Mouse (Mus musculus) forebrain, postnatal 0 days (tissue): ENCODE measurements around the gene Morn4. TPM values are rescaled to one million over a fixed set of nuclear protein-coding genes. Genes with fewer than 3 reads are reported as not detected.

Experiments used
- ATAC-seq: fragments of 200-750 bp; cut with Nextera tagmentation; 2 replicates; pipeline ENCODE4 v1.8.0; 2017; ENCODE audit warnings: mild to moderate bottlenecking, moderate library complexity
- DNase-seq: peaks from one replicate; pipeline ENCODE4 v3.0.0-alpha.2; 2015
- H3K27ac ChIP-seq: fragments of 300-500 bp; sonication (generic); 2 replicates; pipeline ENCODE4 v1.5.1; 2014; ENCODE audit warnings: low read depth, mild to moderate bottlenecking, antibody characterized with exemption, low read length, moderate library complexity, mixed read lengths
- H3K27me3 ChIP-seq: fragments of 300-500 bp; sonication (generic); 2 replicates; pipeline ENCODE4 v1.6.1; 2014; ENCODE audit warnings: mild to moderate bottlenecking, low read length, mixed read lengths; ENCODE audit not compliant: insufficient read depth
- H3K36me3 ChIP-seq: fragments of 300-500 bp; sonication (generic); 2 replicates; pipeline ENCODE4 v1.6.1; 2014; ENCODE audit warnings: mild to moderate bottlenecking, moderate library complexity; ENCODE audit not compliant: insufficient read depth
- H3K4me1 ChIP-seq: fragments of 300-500 bp; sonication (generic); 2 replicates; pipeline ENCODE4 v1.6.1; 2014; ENCODE audit warnings: antibody characterized with exemption; ENCODE audit not compliant: insufficient read depth
- H3K4me2 ChIP-seq: fragments of 300-500 bp; sonication (generic); 2 replicates; pipeline ENCODE4 v1.6.1; 2014; ENCODE audit warnings: low read depth, mild to moderate bottlenecking, moderate library complexity
- H3K4me3 ChIP-seq: fragments of 300-500 bp; sonication (generic); 2 replicates; pipeline ENCODE4 v1.5.1; 2014; ENCODE audit warnings: low read depth, low read length, mixed read lengths
- H3K9ac ChIP-seq: fragments of 300-500 bp; sonication (generic); 2 replicates; pipeline ENCODE4 v1.6.1; 2014; ENCODE audit warnings: mild to moderate bottlenecking
- H3K9me3 ChIP-seq: fragments of 300-500 bp; sonication (generic); 2 replicates; pipeline ENCODE4 v1.6.1; 2016; ENCODE audit warnings: low read length
- CTCF ChIP-seq: sonication (generic); IDR thresholded peaks from 2 replicates; pipeline ENCODE4 v1.5.1; 2016; ENCODE audit warnings: antibody characterized with exemption, control low read depth, low read depth
- WGBS: fragments of 180-500 bp; shearing (Covaris S2); extraction: QIAGEN DNeasy Blood & Tissue Kit; methylation state at CpG from one replicate; pipeline ENCODE4 v1.1.7; 2014; 5-methylcytosine and 5-hydroxymethylcytosine counted together
- polyA plus RNA-seq: library from polyadenylated mRNA; unstranded; fragments of >200 nt; fragmentation: Nextera tagmentation; extraction: Ambion mirVana; gene quantifications from 2 replicates; pipeline ENCODE4 v1.2.1, GENCODE M21; 2015
- total RNA-seq: library from RNA; depleted of rRNA; stranded (reverse); fragments of >200 nt; gene quantifications from 2 replicates; pipeline ENCODE4 v1.2.3, GENCODE M21; 2014; rRNA removed

Morn4 gene
- total RNA-seq (55.9 and 57.0 TPM in 2 replicates), polyA plus RNA-seq (150 and 167 TPM in 2 replicates)

DNA sequence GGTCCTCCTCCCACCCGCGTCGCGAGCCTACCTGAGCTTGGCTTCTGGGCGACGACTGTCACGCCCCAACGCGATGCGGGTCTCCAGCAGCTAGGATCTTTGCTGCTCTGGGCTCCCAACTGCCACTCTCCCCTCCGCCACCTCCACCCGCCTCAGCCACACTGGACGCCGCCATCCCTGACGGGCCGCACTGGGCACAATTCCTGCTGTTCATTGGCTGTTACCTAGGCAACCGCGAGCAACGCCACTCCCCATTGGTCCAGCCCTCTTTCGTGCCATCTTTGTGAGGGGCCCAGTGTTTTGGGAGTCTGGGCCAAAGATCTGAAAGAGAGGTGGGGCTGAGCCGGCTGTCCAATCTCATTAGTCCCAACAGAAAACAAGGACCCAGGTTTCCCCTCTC, at the start of gene Morn4:
Morn4 (minus strand) TSS at position 192 of the 400 bp plus-strand sequence.
- Histone ChIP-seq H3K36me3 (no peaks in the 10 kb centered on the region), H3K27ac (peak within 1 kb of the TSS; percentile 70), H3K9me3 (no peaks in the 10 kb centered on the region), H3K4me3 (peak within 1 kb of the TSS; percentile 77), H3K4me2 (peak within 1 kb of the TSS; percentile 81), H3K9ac (peak within 1 kb of the TSS; percentile 86), H3K4me1 (peaks cover 16% of the 10 kb centered on the region; the same call in 1 of the 2 replicates), H3K27me3 (no peaks in the 10 kb centered on the region)
- DNase-seq = peak; percentile 96
- under 1% methylated on average over 21 of the region's 21 CpGs for WGBS
- ATAC-seq = peak; percentile 80
- no peak for TF ChIP-seq CTCF

DNA sequence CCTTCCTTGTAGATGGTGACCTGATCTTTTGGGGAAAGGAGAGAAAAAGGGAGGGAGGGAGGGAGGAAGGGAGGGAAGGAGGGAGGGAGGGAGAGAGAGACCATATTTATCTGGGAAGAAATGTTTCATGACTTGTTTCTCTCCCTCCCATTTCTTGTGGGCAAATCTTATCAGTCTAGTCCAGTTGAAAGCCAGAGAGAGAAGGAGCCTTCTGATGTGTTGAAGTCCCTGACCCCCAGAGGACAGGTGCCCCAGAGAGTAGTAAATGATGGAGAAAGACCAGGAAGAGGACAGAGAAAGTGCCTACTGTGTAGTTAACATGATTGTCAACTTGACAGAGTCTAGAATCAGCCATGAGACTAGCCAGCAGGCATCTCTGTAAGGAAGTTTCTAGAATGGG, 48.9 kb upstream of the Morn4 start:
- H3K4me1 ChIP-seq = no peaks in the 10 kb centered on the region
- ATAC-seq (no peak), DNase-seq (no peak)
- no peak overlapping the region for H3K4me3 ChIP-seq
- no peak overlapping the region for H3K27ac ChIP-seq
- no peaks in the 10 kb centered on the region for H3K9me3 ChIP-seq
- no peak overlapping the region for H3K9ac ChIP-seq
- no peaks in the 10 kb centered on the region for H3K27me3 ChIP-seq
- no peak overlapping the region for H3K4me2 ChIP-seq
- TF ChIP-seq CTCF = no peak
- no peaks in the 10 kb centered on the region for H3K36me3 ChIP-seq

DNA sequence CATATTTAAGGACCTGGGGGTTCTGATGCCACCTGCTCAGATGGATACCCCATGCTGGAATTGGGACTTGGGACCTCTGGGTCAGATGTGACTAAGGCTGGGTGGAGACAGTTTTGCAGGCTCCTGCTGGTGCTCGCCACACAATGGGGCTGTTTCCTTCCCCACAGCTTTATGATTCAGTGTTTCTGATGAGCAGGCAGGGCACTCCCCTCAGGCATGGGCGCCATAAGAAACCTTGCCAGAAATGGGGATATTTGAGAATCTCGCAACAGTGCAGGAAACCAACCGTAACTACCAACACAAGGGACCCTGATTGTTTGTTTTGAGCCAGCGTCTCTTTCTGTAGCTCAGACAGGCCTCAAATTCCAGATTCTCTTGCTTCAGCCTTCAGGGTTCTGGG, 44.9 kb upstream of the Morn4 start:
- Histone ChIP-seq H3K36me3 (no peaks in the 10 kb centered on the region), H3K27ac (no peak overlapping the region), H3K4me1 (peaks cover 7% of the 10 kb centered on the region), H3K4me3 (no peak overlapping the region), H3K9me3 (no peaks in the 10 kb centered on the region), H3K27me3 (no peaks in the 10 kb centered on the region), H3K4me2 (no peak overlapping the region), H3K9ac (no peak overlapping the region)
- TF ChIP-seq CTCF = no peak
- 61% methylated on average over 5 of the region's 5 CpGs for WGBS
- ATAC-seq = no peak
- no peak for DNase-seq

DNA sequence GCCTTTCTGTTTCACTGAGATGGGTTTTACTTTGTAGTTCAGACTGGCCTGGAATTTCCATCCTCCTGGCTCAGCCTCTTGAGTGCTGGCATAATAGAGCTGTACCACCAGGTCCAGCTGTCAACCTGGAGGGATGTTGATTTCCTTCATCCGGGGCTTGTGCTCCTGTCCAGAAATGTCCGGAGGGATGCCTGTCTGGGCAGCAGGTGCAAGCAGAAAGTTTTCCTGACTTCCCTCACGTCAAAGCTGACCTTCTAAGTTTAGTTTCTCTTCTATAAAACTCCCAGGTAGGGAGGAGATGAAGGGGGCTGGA, 44.1 kb upstream of the Morn4 start:
- Histone ChIP-seq H3K4me1 (peaks cover 7% of the 10 kb centered on the region), H3K27me3 (no peaks in the 10 kb centered on the region), H3K4me2 (no peak overlapping the region), H3K9ac (no peak overlapping the region), H3K4me3 (no peak overlapping the region), H3K9me3 (no peaks in the 10 kb centered on the region), H3K36me3 (no peaks in the 10 kb centered on the region), H3K27ac (no peak overlapping the region)
- TF ChIP-seq CTCF = no peak
- ATAC-seq (no peak), DNase-seq (no peak)
- WGBS = 45% methylated on average over 3 of the region's 3 CpGs

DNA sequence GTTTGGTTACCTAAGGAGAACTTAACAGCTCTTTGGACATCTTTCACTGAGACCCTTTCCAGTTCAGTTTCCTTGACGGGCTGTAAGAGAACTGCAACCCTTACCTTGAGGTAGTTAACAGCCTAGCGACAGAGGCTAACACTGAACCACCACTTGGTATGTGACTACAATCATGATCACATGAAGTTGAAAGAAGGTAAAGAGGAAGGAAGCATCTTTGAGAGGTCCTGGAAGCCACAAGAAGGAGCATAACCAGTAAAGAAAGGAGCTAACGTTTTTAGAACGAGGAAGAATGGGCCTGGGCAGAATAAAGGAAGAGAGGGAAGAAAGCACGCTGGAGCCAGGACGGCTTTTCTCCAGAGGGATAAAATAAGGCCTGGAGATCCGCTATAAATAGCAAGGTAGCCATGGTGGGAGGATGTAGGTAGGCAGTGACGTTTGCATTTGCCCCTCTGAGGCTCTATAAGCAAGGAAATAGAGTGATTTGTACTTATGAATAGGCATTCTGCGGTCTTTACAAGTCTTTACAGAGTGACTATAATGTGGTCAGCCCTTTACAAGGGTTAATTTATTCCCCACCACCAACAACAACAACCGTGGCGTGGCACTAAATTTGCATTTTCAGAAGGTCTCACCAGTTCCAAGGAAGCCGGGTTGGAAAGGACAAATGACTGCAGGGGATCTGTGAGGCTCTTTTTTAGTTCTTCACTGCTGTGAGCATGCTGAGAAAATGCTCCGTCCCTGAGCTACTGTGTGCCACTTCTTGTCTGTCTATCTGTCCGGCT, 43.5 kb upstream of the Morn4 start:
- no peak for TF ChIP-seq CTCF
- Histone ChIP-seq H3K4me3 (peak overlapping the region; percentile 52), H3K4me2 (peak overlapping the region; percentile 98), H3K9me3 (no peaks in the 10 kb centered on the region), H3K9ac (peak overlapping the region; percentile 62), H3K27me3 (no peaks in the 10 kb centered on the region), H3K4me1 (peaks cover 7% of the 10 kb centered on the region), H3K27ac (peak overlapping the region; percentile 22), H3K36me3 (no peaks in the 10 kb centered on the region; the same call in 1 of the 2 replicates)
- 11% methylated on average over 14 of the region's 14 CpGs for WGBS
- DNase-seq (no peak), ATAC-seq (peak; percentile 12)

DNA sequence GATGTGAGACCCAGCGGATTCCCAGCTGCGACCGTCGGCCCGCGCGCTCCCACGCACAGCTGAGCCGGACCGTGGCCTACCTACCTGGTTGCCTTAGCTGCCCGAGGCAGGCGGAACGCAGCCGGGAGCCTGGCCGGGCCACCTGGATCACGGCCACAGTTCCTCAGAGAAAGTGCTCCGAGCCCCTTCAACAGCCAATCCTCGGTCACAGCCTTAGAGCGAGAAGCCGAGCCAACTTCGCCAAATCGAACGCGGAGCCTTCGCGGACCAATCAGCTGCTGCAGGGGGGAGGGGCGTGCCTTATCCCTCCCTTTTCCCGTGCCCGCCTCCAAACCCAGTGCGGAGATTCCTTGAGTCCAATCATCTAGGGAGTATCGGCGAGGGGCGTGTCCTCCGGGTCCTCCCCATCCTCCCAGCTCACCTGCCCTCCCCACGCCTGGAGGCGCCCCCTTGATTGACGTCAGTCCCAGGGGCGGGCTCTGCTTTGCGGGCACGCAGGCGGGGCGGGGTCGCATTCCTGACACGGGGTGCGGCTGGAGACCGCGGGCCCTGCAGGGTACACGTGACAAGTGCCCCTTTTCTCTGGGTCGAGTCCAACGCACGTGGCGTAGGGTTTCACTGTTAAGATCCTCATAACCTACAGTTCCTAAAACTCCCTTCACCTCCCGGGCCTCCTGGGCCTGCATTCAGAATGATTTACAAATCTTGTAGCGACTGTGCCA, 42.8 kb upstream of the Morn4 start, which contains the start of gene Avpi1:
Avpi1 (minus strand) TSS at position 273 of the 722 bp plus-strand sequence.
- Histone ChIP-seq H3K9me3 (no peaks in the 10 kb centered on the region), H3K27me3 (no peaks in the 10 kb centered on the region), H3K36me3 (peaks cover 2% of the 10 kb centered on the region; the same call in 1 of the 2 replicates), H3K27ac (peak within 1 kb of the TSS; percentile 22), H3K4me2 (peak within 1 kb of the TSS; percentile 98), H3K4me1 (peaks cover 7% of the 10 kb centered on the region), H3K4me3 (peak within 1 kb of the TSS; percentile 52), H3K9ac (peak within 1 kb of the TSS; percentile 62)
- ATAC-seq = peak; percentile 98
- DNase-seq = peak; percentile 97
- no peak for TF ChIP-seq CTCF
- WGBS = 1% methylated on average over 54 of the region's 54 CpGs

DNA sequence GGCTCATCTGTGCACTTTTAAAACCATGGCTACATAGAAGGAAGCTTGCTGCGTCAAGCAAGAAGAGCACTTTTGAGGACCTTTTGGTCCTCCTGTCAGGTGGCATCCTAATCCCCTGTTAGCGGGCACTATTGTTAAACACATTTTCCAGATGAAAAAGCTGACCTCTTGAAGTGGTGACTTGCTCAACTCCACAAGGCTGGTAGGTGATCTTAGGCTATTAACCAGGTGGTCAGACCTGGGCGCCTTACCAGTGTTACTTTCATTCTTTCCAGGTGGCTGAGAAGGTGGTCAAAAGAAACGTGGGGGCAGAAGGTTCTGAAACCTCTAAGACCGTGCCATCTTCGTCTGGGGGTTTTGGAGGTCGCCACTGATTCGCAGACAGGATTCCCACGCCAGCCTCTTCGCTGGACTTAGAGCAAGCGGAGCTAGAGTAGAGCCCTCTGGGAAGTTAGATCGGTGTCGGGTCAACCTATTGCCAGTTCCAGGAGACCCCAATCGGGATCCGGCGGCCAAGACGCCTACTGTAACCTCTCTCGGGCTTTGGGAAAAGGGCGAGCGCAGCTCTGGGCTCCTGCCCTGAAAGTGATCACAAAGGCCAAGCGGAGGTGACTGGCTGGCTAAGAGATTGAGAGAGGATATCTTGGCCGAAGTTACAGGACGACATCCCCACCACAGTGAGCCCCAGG, 42.0 kb upstream of the Morn4 start:
- TF ChIP-seq CTCF = no peak
- no peak for DNase-seq
- H3K4me1 ChIP-seq = peaks cover 7% of the 10 kb centered on the region
- no peak overlapping the region for H3K27ac ChIP-seq
- peak overlapping the region; percentile 98 for H3K4me2 ChIP-seq
- peak overlapping the region; percentile 62 for H3K9ac ChIP-seq
- WGBS = 5% methylated on average over 23 of the region's 23 CpGs
- H3K9me3 ChIP-seq = no peaks in the 10 kb centered on the region
- no peaks in the 10 kb centered on the region for H3K27me3 ChIP-seq
- H3K36me3 ChIP-seq = peaks cover 8% of the 10 kb centered on the region; the same call in 1 of the 2 replicates
- no peak for ATAC-seq
- peak overlapping the region; percentile 52 for H3K4me3 ChIP-seq
